Mouse (Mus musculus) neural tube, embryonic 10.5 days (tissue): Measurements from ENCODE around the gene Gal3st4.

Experiments used
- DNase-seq: peaks from one replicate; pipeline ENCODE4 v3.0.0-alpha.2; 2017; ENCODE audit warnings: low spot score; ENCODE audit errors: extremely low spot score

Gene Gal3st4

GRCm38 (mm10) chr5:138262582-138263240 lies 9.9 kb downstream of the Gal3st4 start:
- no peak for DNase-seq

- DNase-seq, result no peak
These were observed 10.6 kb downstream of the Gal3st4 start for GRCm38 (mm10) chr5:138262001-138262400.

GRCm38 (mm10) chr5:138260834-138261233 lies 11.8 kb downstream of the Gal3st4 start:
- DNase-seq, result no peak

- no peak for DNase-seq
These were observed 12.6 kb downstream of the Gal3st4 start for GRCm38 (mm10) chr5:138260051-138260450.

GRCm38 (mm10) chr5:138258993-138259392 lies 13.6 kb downstream of the Gal3st4 start:
- DNase-seq, result no peak

GRCm38 (mm10) chr5:138258542-138258941 lies 14.1 kb downstream of the Gal3st4 start:
- no peak for DNase-seq

- DNase-seq, result no peak
These were observed 14.6 kb downstream of the Gal3st4 start for GRCm38 (mm10) chr5:138258078-138258477.

GRCm38 (mm10) chr5:138257585-138257978 lies 15.1 kb downstream of the Gal3st4 start:
- DNase-seq, result no peak

GRCm38 (mm10) chr5:138256966-138257584 lies 15.6 kb downstream of the Gal3st4 start:
- DNase-seq, result no peak

- DNase-seq, result no peak
These were observed 16.6 kb downstream of the Gal3st4 start for GRCm38 (mm10) chr5:138256094-138256467.

- peak; percentile 86 for DNase-seq
These were observed 17.1 kb downstream of the Gal3st4 start, which contains the start of gene Lamtor4 for GRCm38 (mm10) chr5:138255353-138256093. Lamtor4 (plus strand) TSS chr5:138255482.

- no peak for DNase-seq
These were observed 19.6 kb downstream of the Gal3st4 start for GRCm38 (mm10) chr5:138253061-138253460.

GRCm38 (mm10) chr5:138251144-138251543 lies 21.5 kb downstream of the Gal3st4 start:
- DNase-seq, result no peak

GRCm38 (mm10) chr5:138241511-138241910 lies 31.1 kb downstream of the Gal3st4 start:
- DNase-seq, result no peak

- DNase-seq, result no peak
These were observed 38.4 kb downstream of the Gal3st4 start for GRCm38 (mm10) chr5:138234224-138234623.

GRCm38 (mm10) chr5:138233778-138234177 lies 38.9 kb downstream of the Gal3st4 start:
- no peak for DNase-seq

- no peak for DNase-seq
These were observed 43.1 kb downstream of the Gal3st4 start for GRCm38 (mm10) chr5:138229511-138229910.

GRCm38 (mm10) chr5:138228026-138228425 lies 44.6 kb downstream of the Gal3st4 start:
- no peak for DNase-seq

- DNase-seq, result no peak
These were observed 45.3 kb downstream of the Gal3st4 start for GRCm38 (mm10) chr5:138227367-138227766.

GRCm38 (mm10) chr5:138226491-138226890 lies 46.1 kb downstream of the Gal3st4 start:
- DNase-seq, result no peak

GRCm38 (mm10) chr5:138225700-138226099 lies 46.9 kb downstream of the Gal3st4 start, which contains the start of gene Nxpe5:
Nxpe5 (plus strand) TSS chr5:138225898.
- no peak for DNase-seq

GRCm38 (mm10) chr5:138223287-138223686 lies 49.4 kb downstream of the Gal3st4 start:
- DNase-seq, result no peak
